Mouse (Mus musculus) liver, adult 2 months (tissue): ENCODE measurements at regions not wholly inside any gene's neighbourhood (a gene's known extent, or its start where the extent isn't known, plus 50 kb on each side); places are given as distances from the start of the nearest gene placed in this dataset.

Experiments used
- CTCF ChIP-seq: fragments of 200-500 bp; IDR thresholded peaks from 2 replicates; pipeline ENCODE4 v1.5.1; 2011; ENCODE audit warnings: low read depth, low read length, control low read depth
- POLR2A ChIP-seq: fragments of 200-500 bp; IDR thresholded peaks from 2 replicates; pipeline ENCODE4 v1.6.1; 2011; ENCODE audit warnings: low read length, control low read depth; ENCODE audit not compliant: insufficient read depth; ENCODE audit errors: extremely low read depth

- TF ChIP-seq CTCF (no peak), POLR2A (no peak)
These were observed 1827.2 kb upstream of the Acvr2a start for GRCm38 (mm10) chr2:46986689-46987088.
